Mouse (Mus musculus) fibroblast of lung, adult 2 months (primary cell): Measurements from ENCODE around the gene Prokr1.
"Not testable (repeated sequence)": the region's sequence is repeated elsewhere in the genome, so short reads cannot be mapped to it uniquely, and the experiment has no call there.

Experiments used
- DNase-seq: peaks from one replicate; pipeline ENCODE4 v3.0.0-alpha.2; 2011; ENCODE audit warnings: low read depth

Prokr1 gene

DNA sequence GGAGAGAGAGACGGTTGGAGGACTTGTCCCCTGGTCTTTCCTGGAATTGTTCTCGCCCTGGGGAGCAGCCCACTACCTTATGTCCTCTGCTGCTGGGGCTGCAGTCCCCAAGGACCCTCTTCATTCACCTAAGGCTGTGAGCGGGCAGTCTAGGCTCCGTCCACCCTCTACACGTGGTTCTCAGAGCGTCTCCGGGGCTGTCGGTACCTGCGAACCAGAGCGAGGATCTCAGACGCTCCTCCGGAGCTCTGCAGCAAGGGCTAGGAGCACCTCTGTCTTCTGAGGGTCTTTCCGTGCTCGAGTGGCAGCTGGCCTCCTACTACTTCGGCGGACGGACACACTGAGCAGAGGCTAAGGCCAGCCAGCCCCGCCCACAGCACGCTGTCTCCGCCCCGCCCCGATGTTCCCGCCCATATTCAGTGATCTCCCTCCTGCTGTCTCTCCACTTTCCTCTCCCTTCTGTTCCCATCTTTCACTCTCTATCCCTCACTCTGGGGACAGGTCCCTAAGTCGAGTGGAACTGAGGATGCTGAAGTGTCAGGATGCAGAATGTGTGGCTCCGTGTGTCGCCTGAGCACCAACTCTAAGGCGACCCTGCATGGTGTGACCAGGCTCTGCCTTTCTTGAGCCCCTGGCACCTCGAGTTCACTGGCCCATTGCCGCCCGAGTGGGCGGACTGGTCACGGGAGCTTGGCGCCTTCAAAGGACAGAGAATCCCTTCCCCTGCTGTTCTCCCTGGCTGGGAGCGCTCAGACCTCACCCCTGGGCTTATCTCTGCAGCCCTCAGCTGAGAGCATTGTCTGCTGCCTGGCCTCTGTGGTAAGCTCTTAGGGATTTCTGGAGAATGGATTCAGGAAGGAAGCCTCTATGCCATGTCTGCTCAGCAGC lies at the start of gene Prokr1:
Prokr1 (minus strand) TSS at position 350 of the 888 bp plus-strand sequence.
- DNase-seq, result no peak

GRCm38 (mm10) chr6:87638134-87638660 lies 47.7 kb upstream of the Prokr1 start:
- DNase-seq, result no peak

GRCm38 (mm10) chr6:87632176-87632575 lies 41.6 kb upstream of the Prokr1 start:
- DNase-seq, result no peak

GRCm38 (mm10) chr6:87628936-87629335 lies 38.4 kb upstream of the Prokr1 start:
- DNase-seq, result not testable (repeated sequence)

DNA sequence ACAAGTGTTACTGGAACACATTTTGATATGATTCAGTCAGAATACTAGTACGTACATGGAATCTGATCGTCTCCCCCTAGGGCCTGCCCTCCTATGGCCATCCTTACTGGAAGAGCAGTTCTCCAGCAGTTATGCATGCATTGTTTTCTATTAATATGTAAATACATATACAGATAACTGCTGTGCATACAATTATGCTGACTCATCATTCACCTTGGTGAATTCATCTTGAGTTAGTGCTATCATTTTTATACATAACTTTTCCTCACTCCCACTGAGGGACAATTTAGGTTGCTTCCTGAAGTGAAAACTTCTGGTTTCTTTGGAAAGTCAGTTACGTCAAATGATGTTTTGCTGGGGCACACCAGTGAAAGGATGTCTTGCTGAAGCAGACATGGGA lies 32.6 kb upstream of the Prokr1 start:
- no peak for DNase-seq

GRCm38 (mm10) chr6:87621281-87621680 lies 30.7 kb upstream of the Prokr1 start:
- DNase-seq, result peak; percentile 35

DNA sequence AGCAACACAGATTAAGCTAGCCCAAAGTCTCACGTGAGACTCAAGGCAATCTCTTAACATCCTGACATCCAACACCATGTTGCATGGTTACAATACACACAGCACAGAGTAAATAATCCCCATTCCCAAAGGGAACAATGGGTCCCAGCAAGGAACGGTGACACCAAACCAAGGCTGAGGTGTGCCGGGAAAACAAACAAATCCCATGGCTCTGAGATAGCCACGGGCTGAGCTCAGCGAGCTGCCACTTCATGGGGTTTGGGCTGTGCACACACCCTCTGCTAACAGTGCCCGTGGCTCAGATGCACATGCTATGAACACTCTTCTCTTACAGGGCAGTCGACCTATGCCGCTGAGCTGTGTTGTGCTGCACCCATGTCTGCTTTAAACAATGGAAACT lies 27.5 kb upstream of the Prokr1 start:
- DNase-seq, result no peak

- DNase-seq, result no peak
These were observed 25.1 kb upstream of the Prokr1 start for GRCm38 (mm10) chr6:87615696-87616083.

- DNase-seq, result no peak
These were observed 24.5 kb upstream of the Prokr1 start for GRCm38 (mm10) chr6:87614794-87615695.

GRCm38 (mm10) chr6:87599825-87600224 lies 9.3 kb upstream of the Prokr1 start:
- DNase-seq, result no peak

GRCm38 (mm10) chr6:87597116-87597833 lies 6.7 kb upstream of the Prokr1 start:
- DNase-seq, result no peak

DNA sequence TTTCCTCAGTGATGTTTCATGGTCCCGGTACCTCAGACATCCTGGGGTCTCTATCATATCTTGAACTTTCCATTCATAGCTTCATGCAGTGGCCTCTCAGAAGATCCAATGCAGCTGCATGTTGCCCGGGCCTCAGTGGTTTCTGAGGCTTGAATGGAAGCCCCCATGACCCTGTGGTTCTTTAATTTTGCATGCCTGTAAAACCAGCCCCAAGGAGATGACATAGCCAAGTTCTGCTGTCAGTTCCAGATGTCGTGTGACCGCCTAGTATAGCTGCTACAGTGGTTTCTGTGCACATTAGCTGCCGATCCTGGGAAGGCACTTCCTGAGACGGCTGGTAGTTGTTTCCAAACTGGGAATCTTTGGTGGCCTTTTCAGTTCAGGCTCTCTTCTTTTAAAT lies 3.6 kb upstream of the Prokr1 start:
- no peak for DNase-seq

DNA sequence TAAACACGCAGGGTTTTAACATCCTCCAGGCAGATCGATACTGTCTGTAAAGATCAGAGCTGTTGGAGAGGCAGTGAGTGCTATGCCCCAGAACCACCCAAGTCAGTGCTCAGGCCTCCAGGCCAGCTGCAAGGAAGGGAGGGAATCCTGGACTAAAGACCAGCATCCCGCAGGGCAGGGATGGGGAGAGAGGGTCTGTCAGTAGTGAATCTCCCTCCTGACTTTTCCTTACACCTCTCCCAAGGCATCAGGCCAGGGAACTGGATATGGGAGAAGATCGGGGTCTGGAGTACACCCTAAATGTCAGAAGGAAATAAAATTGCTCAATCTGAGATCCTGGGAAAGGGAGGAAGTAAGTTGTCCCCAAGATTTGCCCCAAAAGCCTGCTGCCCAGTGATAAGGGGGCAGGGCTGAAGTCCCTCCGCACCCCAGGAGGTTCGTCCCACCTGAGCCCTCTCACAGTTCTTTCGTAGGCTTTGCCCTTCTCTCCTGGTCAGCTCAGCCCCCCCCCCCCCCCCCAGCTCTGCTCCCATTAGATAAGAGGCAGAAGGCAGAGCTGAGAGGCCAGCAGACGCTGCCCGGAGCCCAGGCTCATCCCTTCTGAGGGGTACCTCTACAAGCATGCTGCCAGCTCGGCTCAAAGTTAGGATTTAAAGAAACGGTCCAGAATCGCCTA lies 687 bp downstream of the Prokr1 start:
- DNase-seq, result no peak

GRCm38 (mm10) chr6:87583991-87584390 lies 6.6 kb downstream of the Prokr1 start:
- DNase-seq, result no peak

DNA sequence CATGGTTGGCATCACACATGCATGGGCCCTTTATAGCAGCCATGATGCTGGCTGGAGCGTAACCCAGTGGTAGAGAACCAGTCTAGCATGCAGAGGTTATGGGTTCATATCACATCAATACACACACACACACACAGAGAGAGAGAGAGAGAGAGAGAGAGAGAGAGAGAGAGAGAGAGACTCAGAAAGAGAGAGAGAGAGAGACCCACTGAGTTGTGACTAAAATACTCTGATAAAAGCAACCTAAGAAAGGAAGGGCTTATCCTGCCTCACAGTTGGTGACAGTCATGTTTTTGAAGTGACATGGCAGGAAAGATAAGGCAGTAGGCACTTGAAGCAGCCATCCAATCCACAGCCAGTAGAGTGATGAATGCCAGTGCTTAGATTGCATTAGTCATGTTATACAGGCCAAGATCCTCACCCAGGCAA lies 7.3 kb downstream of the Prokr1 start:
- DNase-seq, result no peak

- peak; percentile 86 for DNase-seq
These were observed 8.1 kb downstream of the Prokr1 start for GRCm38 (mm10) chr6:87582456-87582855.

- no peak for DNase-seq
These were observed 9.0 kb downstream of the Prokr1 start for GRCm38 (mm10) chr6:87581581-87581980.

DNA sequence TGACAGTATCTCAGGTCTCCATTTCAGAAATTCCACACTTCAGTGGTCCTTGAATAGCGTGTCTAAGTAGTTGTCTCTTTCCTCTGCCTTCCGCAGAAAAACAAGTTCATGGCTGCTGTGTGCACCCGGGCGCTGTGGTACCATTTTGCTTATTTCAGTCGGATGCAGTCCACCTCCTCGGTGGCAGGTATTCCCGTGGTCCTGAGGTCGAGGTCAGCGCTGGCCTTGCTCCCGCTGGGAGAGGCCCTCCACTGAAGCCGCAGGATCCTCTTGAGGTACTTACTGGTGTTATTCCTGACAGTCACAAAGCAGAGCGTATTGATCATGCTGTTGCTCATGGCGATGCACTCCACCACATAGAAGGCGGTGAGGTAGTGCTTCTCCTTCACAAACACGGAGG lies 9.5 kb downstream of the Prokr1 start:
- no peak for DNase-seq

- no peak for DNase-seq
These were observed 12.3 kb downstream of the Prokr1 start for GRCm38 (mm10) chr6:87578247-87578646.

- DNase-seq, result no peak
These were observed 13.8 kb downstream of the Prokr1 start for GRCm38 (mm10) chr6:87576648-87577330.

- not testable (repeated sequence) for DNase-seq
These were observed 18.7 kb downstream of the Prokr1 start for GRCm38 (mm10) chr6:87571863-87572262.
